Comparison of ENCODE assay signal across 10 mouse cellular contexts in genomic region chr3:103716774-103717760, GRCm38 (mm10). TPM values are rescaled to one million over a fixed set of nuclear protein-coding genes. Genes with fewer than 3 reads are reported as not detected.
A peak's percentile ranks its signal among the peaks of the same experiment; 100 is the strongest.
DNase-seq lines count a peak whose midpoint lies in the region; ATAC-seq and TF ChIP-seq lines count a peak whose summit lies in the region.
"Had no signal": no experiment of that assay in that cellular context is flagged by ENCODE, and none has a peak within 500 bp of the region (broad histone marks: within the 10 kb centered on the region; RNA-seq: fewer than 3 reads in every experiment).

No protein-coding gene starts in this region.

- no peak for TF ChIP-seq POLR2A in kidney, adult 2 months (IDR thresholded peaks at IDR 0.05; ENCODE audit: low read depth, low read length)

- 56% methylated on average over 15 of the region's 15 CpGs for WGBS in kidney, adult 2 months

- no peak for TF ChIP-seq CTCF in kidney, adult 2 months (conservative IDR thresholded peaks at IDR 0.05; ENCODE audit: insufficient read depth, insufficient read length, low read depth, low read length)

- no peak overlapping the region for H3K4me3 ChIP-seq in kidney, adult 2 months (ENCODE audit: insufficient read depth, low read depth, low read length)

- 0 out of 2 replicates have a peak overlapping the region, but pooled peaks have one; percentile 35 for H3K27ac ChIP-seq in kidney, adult 2 months (ENCODE audit: insufficient read depth, low read depth, low read length)

- no peaks in the 10 kb centered on the region for H3K4me1 ChIP-seq in kidney, adult 2 months (ENCODE audit: control insufficient read depth, insufficient read depth, low read length)

- no peaks in the 10 kb centered on the region for H3K27me3 ChIP-seq in kidney, adult 2 months (replicated peaks; ENCODE audit: control insufficient read depth, insufficient read depth, low read length)

- no peak for DNase-seq in kidney, adult 2 months
- DNase-seq in kidney, adult 18-20 months = no peak
- peak; percentile 77 for DNase-seq in adipocyte (ENCODE audit: low spot score)
- peak; percentile 71 for DNase-seq in fibroblast of lung, adult 2 months (ENCODE audit: low read depth)
- peak; percentile 12 for DNase-seq in lung, postnatal 14 days
- no peak for DNase-seq in thymus, adult 18-20 months
- no peak for DNase-seq in thymus, postnatal 25 days

- ATAC-seq in megakaryocyte, adult 5-6 weeks (ENCODE audit: poor library complexity, severe bottlenecking) = no peak

- no peaks in the 10 kb centered on the region for H3K36me3 ChIP-seq in kidney, adult 2 months (ENCODE audit: control insufficient read depth, insufficient read depth, low read length)

RNA-seq across cellular contexts. Expression of gene Olfml3, which starts 20.7 kb away (rescaled TPM):
- polyA plus RNA-seq in kidney, adult 2 months (2012; rRNA removed) = 30.0 and 31.7 TPM in 2 replicates
- total RNA-seq in megakaryocyte, adult 5-6 weeks (2015) = 0.25 and 1.3 TPM in 2 replicates
- total RNA-seq in megakaryocyte, adult 5-6 weeks (2017) = 0.57 and 0.59 TPM in 2 replicates

RNA-seq across cellular contexts. Expression of gene Gm10964, which starts 22.1 kb away (rescaled TPM):
- polyA plus RNA-seq in kidney, adult 2 months (2012; rRNA removed) = not detected in 2 replicates
- not detected in 2 replicates for total RNA-seq in megakaryocyte, adult 5-6 weeks (2015)
- total RNA-seq in megakaryocyte, adult 5-6 weeks (2017) = not detected in 2 replicates
- total RNA-seq: left cerebral cortex, postnatal 25 days; neutrophil, adult 5-6 weeks had no signal

Comparison
In these comparisons a context has a peak if more than half of its experiments do, and no peak if none do; other contexts are left out.
1. DNase-seq: peak in adipocyte (single experiment), fibroblast of lung, adult 2 months (single experiment) and lung, postnatal 14 days (single experiment); none in kidney, adult 2 months (single experiment), kidney, adult 18-20 months (single experiment), thymus, adult 18-20 months (0 of 2) and thymus, postnatal 25 days (single experiment).